Mouse (Mus musculus) CH12F3 (cell line): ENCODE measurements around the gene Vopp1.
"Not testable (repeated sequence)": the region's sequence is repeated elsewhere in the genome, so short reads cannot be mapped to it uniquely, and the experiment has no call there.

Experiments used
- in situ Hi-C: fragments of 300-500 bp; cut with MboI; formaldehyde crosslinking; loops from 2 replicates; pipeline ENCODE4 v1.14.3; 2020; ENCODE audit warnings: low sequenced_read_pairs

Vopp1 gene

GRCm38 (mm10) chr6:57824422-57825258, at the start of gene Vopp1:
Gene Vopp1, minus strand, starts transcription at chr6:57825159.
- in situ Hi-C loops, result no loop called here

- in situ Hi-C loops, result loop anchor here (25.0 kb wide), 1 partner anchor 272 kb away; the partner anchor contains the start of gene Herc6
Measured at GRCm38 (mm10) chr6:57859043-57860042, 34.4 kb upstream of the Vopp1 start.

GRCm38 (mm10) chr6:57851177-57851576, 26.2 kb upstream of the Vopp1 start:
- in situ Hi-C loops, result loop anchor here (25.0 kb wide), 1 partner anchor 264 kb away; the partner anchor contains the start of gene Herc6

GRCm38 (mm10) chr6:57850286-57850685, 25.3 kb upstream of the Vopp1 start, which contains the start of gene Vmn1r21:
Gene Vmn1r21, minus strand, starts transcription at chr6:57850343.
- in situ Hi-C loops, result loop anchor here (25.0 kb wide), 1 partner anchor 263 kb away; the partner anchor contains the start of gene Herc6

GRCm38 (mm10) chr6:57839693-57840408, 14.9 kb upstream of the Vopp1 start:
- in situ Hi-C loops, result no loop called here

GRCm38 (mm10) chr6:57825259-57825715, 328 bp upstream of the Vopp1 start:
- in situ Hi-C loops, result no loop called here

- in situ Hi-C loops, result no loop called here
Measured at GRCm38 (mm10) chr6:57823461-57823860, 1.5 kb downstream of the Vopp1 start.

GRCm38 (mm10) chr6:57822648-57823410, 2.1 kb downstream of the Vopp1 start:
- in situ Hi-C loops, result no loop called here

GRCm38 (mm10) chr6:57814436-57814940, 10.5 kb downstream of the Vopp1 start:
- in situ Hi-C loops, result no loop called here

- in situ Hi-C loops, result no loop called here
Measured at GRCm38 (mm10) chr6:57811748-57812730, 12.9 kb downstream of the Vopp1 start.

- in situ Hi-C loops, result no loop called here
Measured at GRCm38 (mm10) chr6:57805218-57806069, 19.5 kb downstream of the Vopp1 start.

GRCm38 (mm10) chr6:57803130-57803529, 21.8 kb downstream of the Vopp1 start:
- in situ Hi-C loops, result no loop called here

- in situ Hi-C loops, result no loop called here
Measured at GRCm38 (mm10) chr6:57798986-57799385, 26.0 kb downstream of the Vopp1 start.

- in situ Hi-C loops, result no loop called here
Measured at GRCm38 (mm10) chr6:57796853-57797423, 28.0 kb downstream of the Vopp1 start.

- in situ Hi-C loops, result no loop called here
Measured at GRCm38 (mm10) chr6:57795835-57796234, 29.1 kb downstream of the Vopp1 start.

GRCm38 (mm10) chr6:57792821-57793220, 32.1 kb downstream of the Vopp1 start:
- in situ Hi-C loops, result not testable (repeated sequence)

- in situ Hi-C loops, result no loop called here
Measured at GRCm38 (mm10) chr6:57790542-57790941, 34.4 kb downstream of the Vopp1 start.
